Mouse (Mus musculus) liver, adult 2 months (tissue): Measurements from ENCODE around the gene Cdc42ep5.

Experiments used
- CTCF ChIP-seq: fragments of 200-500 bp; IDR thresholded peaks from 2 replicates; pipeline ENCODE4 v1.5.1; 2011; ENCODE audit warnings: low read depth, low read length, control low read depth
- POLR2A ChIP-seq: fragments of 200-500 bp; IDR thresholded peaks from 2 replicates; pipeline ENCODE4 v1.6.1; 2011; ENCODE audit warnings: low read length, control low read depth; ENCODE audit not compliant: insufficient read depth; ENCODE audit errors: extremely low read depth

DNA sequence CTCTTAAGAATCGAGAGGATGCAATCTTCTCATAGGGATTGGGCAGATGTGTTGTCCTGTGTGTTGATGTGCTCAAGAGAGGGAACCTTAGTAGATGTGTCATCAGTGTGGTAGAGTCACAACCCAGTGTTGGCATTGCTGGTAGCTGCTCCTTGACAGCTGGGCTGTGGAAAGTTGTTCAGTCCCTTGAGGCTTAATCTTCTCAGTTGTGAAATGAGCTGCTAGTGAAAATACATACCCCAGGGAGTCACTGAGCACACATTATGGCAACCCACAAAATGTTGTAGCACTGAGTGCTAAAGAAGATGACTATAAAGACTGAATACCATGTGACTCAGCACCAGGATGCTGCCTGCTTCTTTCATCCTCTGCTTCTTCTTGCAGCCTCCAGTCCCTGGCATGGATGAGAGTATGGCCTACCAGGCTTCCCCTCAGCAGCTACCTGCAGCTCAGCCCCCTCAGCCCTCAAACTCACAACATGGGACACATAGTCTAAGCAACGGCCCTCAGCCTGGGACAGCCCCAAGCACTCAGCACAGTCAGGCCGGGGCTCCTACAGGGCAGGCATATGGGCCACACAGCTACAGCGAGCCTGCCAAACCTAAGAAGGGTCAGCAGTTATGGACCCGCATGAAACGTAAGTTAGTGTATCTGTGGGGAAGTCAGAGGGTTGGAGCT, 22.9 kb downstream of the Cdc42ep5 start:
- TF ChIP-seq CTCF (no peak), POLR2A (no peak)
